Mouse (Mus musculus) lung, adult 2 months (tissue): ENCODE measurements around the gene Pabpn1.

ENCODE experiments used
- CTCF ChIP-seq: fragments of 200-500 bp; IDR thresholded peaks from 2 replicates; pipeline ENCODE4 v1.5.1; 2011; ENCODE audit warnings: mild to moderate bottlenecking, low read length, control low read depth; ENCODE audit not compliant: insufficient read depth
- POLR2A ChIP-seq: fragments of 200-500 bp; IDR thresholded peaks from 2 replicates; pipeline ENCODE4 v1.6.1; 2011; ENCODE audit warnings: low read depth, mild to moderate bottlenecking, control low read depth, low read length, borderline replicate concordance; ENCODE audit errors: extremely low read depth

GRCm38 (mm10) chr14:54897445-54897844 is 5.1 kb downstream of the Pabpn1 start:
- TF ChIP-seq CTCF (no peak), POLR2A (no peak)
